ENCODE assay signal across 8 mouse cellular contexts in the genomic region with DNA sequence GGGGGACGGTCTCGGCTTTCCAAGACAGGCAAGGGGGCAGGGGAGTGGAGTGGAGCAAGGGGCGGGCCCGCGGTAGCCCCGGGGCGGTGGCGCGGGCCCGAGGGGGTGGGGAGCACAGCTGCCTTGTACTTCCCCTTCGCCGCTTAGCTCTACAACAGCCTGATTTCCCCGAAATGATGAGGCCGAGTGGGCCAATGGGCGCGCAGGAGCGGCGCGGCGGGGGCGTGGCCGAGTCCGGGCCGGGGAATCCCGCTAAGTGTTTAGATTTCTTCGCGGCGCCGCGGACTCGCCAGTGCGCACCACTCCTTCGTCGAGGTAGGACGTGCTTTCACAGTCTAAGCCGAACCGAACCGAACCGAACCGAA. TPM values are rescaled to one million over a fixed set of nuclear protein-coding genes. Genes with fewer than 3 reads are reported as not detected.
DNase-seq lines count a peak whose midpoint lies in the region; ATAC-seq lines count a peak whose summit lies in the region.

Irf1 (plus strand) TSS at position 255 of the 365 bp plus-strand sequence.

- peak within 1 kb of the TSS; percentile 88 for H3K4me3 ChIP-seq in intestine, embryonic 14.5 days (ENCODE audit: low read depth, low read length)

- peak within 1 kb of the TSS; percentile 87 for H3K27ac ChIP-seq in intestine, embryonic 14.5 days (ENCODE audit: low read depth)

- no peaks in the 10 kb centered on the region for H3K27me3 ChIP-seq in intestine, embryonic 14.5 days (replicated peaks; ENCODE audit: control insufficient read depth, insufficient read depth, low read length)

- intact Hi-C loops in left cerebral cortex, postnatal 10 days (cut with DNase I), result no loop called here

- peak within 1 kb of the TSS; percentile 75 for H3K4me2 ChIP-seq in intestine, embryonic 14.5 days (ENCODE audit: low read length)

- peaks cover 16% of the 10 kb centered on the region; the same call in 1 of the 2 replicates for H3K4me1 ChIP-seq in intestine, embryonic 14.5 days (replicated peaks; ENCODE audit: control insufficient read depth, insufficient read depth, low read length)

- peak within 1 kb of the TSS; percentile 73 for H3K9ac ChIP-seq in intestine, embryonic 14.5 days (ENCODE audit: low read length)

- WGBS in intestine, embryonic 14.5 days, result under 1% methylated on average over 40 of the region's 40 CpGs

- DNase-seq in adrenal gland, adult 18-20 months (ENCODE audit: low spot score in 2 of 2), result peak; percentile 93 to 95
- peak; percentile 92 for DNase-seq in embryo, embryonic 11 days
- peak; percentile 96 for DNase-seq in gastrocnemius, postnatal 25 days
- no peak for DNase-seq in intestine, embryonic 14.5 days (ENCODE audit: low spot score)
- DNase-seq in left cerebral cortex, postnatal 10 days (ENCODE audit: extremely low spot score in 1 of 2, low spot score in 2 of 2), result peak; percentile 82 to 96
- DNase-seq in right cerebral cortex, postnatal 14 days, result peak; percentile 84
- DNase-seq in urinary bladder, postnatal 36 days (ENCODE audit: low spot score in 2 of 2), result peak; percentile 90 to 94

- no peaks in the 10 kb centered on the region for H3K9me3 ChIP-seq in intestine, embryonic 14.5 days (ENCODE audit: control insufficient read depth, low read length)

- H3K36me3 ChIP-seq in intestine, embryonic 14.5 days (ENCODE audit: control insufficient read depth, insufficient read depth, low read length), result peaks cover 23% of the 10 kb centered on the region

- ATAC-seq in intestine, embryonic 14.5 days (replicated peaks; ENCODE audit: low FRiP score, low TSS enrichment, low read depth), result peak; percentile 92
- peak; percentile 85 for ATAC-seq in megakaryocyte progenitor cell, adult 5-6 weeks (replicated peaks; ENCODE audit: poor library complexity)

RNA-seq across cellular contexts. Expression of gene Irf1, which starts in this region (rescaled TPM):
- 10 to 100 TPM; 21.2 to 44.2 TPM for total RNA-seq in adrenal gland, adult 18-20 months (2021)
- total RNA-seq in gastrocnemius, postnatal 25 days (2021), result 1 to 10 TPM; 5.1 to 9.1 TPM
- polyA plus RNA-seq in intestine, embryonic 14.5 days (2014; fragmentation: Nextera tagmentation; extraction: Ambion mirVana), result 34.3 and 35.5 TPM in 2 replicates
- total RNA-seq in left cerebral cortex, postnatal 10 days (2021), result 1 to 10 TPM; 2.3 to 3.3 TPM
- total RNA-seq in megakaryocyte progenitor cell, adult 5-6 weeks (2015), result 25.0 and 29.8 TPM in 2 replicates
- total RNA-seq in megakaryocyte progenitor cell, adult 5-6 weeks (2017), result 32.9 and 46.8 TPM in 2 replicates
